Mouse (Mus musculus) intestine, embryonic 14.5 days (tissue): ENCODE measurements at regions not wholly inside any gene's neighbourhood (a gene's known extent, or its start where the extent isn't known, plus 50 kb on each side); places are given as distances from the start of the nearest gene placed in this dataset.

ENCODE experiments used
- ATAC-seq: fragments of 200-750 bp; cut with Nextera tagmentation; replicated peaks from 2 replicates; pipeline ENCODE4 v1.8.0; 2017; ENCODE audit warnings: low read depth, moderate number of reproducible peaks, moderate TSS enrichment, moderate library complexity; ENCODE audit not compliant: low FRiP score, low TSS enrichment
- DNase-seq: peaks from one replicate; pipeline ENCODE4 v3.0.0-alpha.2; 2018; ENCODE audit warnings: low spot score
- H3K27ac ChIP-seq: fragments of 300-500 bp; sonication (generic); 2 replicates; pipeline ENCODE4 v1.5.1; 2014; ENCODE audit warnings: low read depth, mild to moderate bottlenecking, control low read depth
- H3K27me3 ChIP-seq: fragments of 300-500 bp; sonication (generic); replicated peaks from 2 replicates; pipeline ENCODE4 v1.6.1; 2014; ENCODE audit warnings: low read length, control low read depth; ENCODE audit not compliant: control insufficient read depth, insufficient read depth
- H3K36me3 ChIP-seq: fragments of 300-500 bp; sonication (generic); 2 replicates; pipeline ENCODE4 v1.6.1; 2014; ENCODE audit warnings: low read length, control low read depth; ENCODE audit not compliant: control insufficient read depth, insufficient read depth
- H3K4me1 ChIP-seq: fragments of 300-500 bp; sonication (generic); replicated peaks from 2 replicates; pipeline ENCODE4 v1.6.1; 2014; ENCODE audit warnings: low read length, control low read depth, mixed read lengths; ENCODE audit not compliant: control insufficient read depth, insufficient read depth
- H3K4me2 ChIP-seq: fragments of 300-500 bp; sonication (generic); 2 replicates; pipeline ENCODE4 v1.6.1; 2014; ENCODE audit warnings: low read length
- H3K4me3 ChIP-seq: fragments of 300-500 bp; sonication (generic); 2 replicates; pipeline ENCODE4 v1.5.1; 2014; ENCODE audit warnings: low read depth, low read length, control low read depth, mixed read lengths
- H3K9ac ChIP-seq: fragments of 300-500 bp; sonication (generic); 2 replicates; pipeline ENCODE4 v1.6.1; 2014; ENCODE audit warnings: mild to moderate bottlenecking, low read length
- H3K9me3 ChIP-seq: fragments of 300-500 bp; sonication (generic); 2 replicates; pipeline ENCODE4 v1.6.1; 2016; ENCODE audit warnings: low read length, control low read depth; ENCODE audit not compliant: control insufficient read depth
- WGBS: fragments of 180-500 bp; shearing (Covaris S2); extraction: QIAGEN DNeasy Blood & Tissue Kit; methylation state at CpG from one replicate; pipeline ENCODE4 v1.1.7; 2014; 5-methylcytosine and 5-hydroxymethylcytosine counted together

DNA sequence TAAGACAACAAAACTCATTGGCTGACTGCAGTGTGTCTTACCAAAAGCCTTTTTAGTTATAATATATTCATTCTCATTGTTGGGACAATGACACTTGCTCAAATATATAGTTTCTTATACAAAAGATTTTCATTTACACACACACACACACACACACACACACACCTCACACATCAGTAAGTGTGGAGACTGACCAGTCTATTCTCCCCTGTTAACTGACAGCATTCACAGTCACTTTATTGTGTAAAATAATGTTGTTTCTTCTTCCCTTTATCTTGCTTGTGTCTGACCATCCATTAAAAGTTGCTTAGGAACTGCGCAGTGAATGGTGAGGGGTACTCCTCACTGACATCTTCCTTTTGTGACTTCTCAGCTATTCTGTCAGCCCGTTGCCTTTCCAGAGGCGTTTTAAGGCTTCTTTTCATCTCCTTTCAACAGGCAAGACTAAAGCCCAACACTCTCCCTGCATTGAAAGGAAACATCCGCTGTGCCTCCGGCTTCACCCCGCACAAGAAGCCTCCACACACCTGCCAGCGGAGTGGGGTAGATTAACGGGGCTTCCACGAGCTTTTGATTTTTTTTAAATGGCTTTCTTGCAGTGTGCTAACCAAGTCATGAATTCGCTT lies 111.1 kb upstream of the Vgll2 start:
- DNase-seq (no peak), ATAC-seq (no peak)
- Histone ChIP-seq H3K9me3 (no peaks in the 10 kb centered on the region), H3K4me2 (no peak overlapping the region), H3K9ac (no peak overlapping the region), H3K27ac (no peak overlapping the region), H3K36me3 (no peaks in the 10 kb centered on the region), H3K4me1 (no peaks in the 10 kb centered on the region), H3K4me3 (no peak overlapping the region), H3K27me3 (no peaks in the 10 kb centered on the region)
- WGBS, result 53% methylated on average over 10 of the region's 10 CpGs

DNA sequence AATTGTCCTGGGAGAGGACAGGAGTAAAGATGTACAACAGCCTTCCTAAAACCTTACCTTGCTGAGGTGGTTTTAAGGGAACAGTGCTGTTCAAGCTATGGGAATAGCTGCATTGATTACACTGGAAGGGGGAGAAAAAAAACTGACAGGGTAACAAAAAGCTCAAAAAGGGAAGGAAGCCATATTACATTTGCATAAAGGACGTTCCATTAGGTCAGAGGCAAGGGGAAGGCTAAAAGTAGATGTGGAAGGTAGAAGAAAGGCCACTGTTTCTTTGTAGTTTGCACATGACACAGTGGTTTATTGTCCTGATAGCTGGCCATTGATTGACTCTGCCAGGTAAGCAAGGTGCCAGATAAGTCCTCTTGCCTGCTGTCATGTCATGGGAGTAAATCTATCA lies 110.2 kb upstream of the Vgll2 start:
- no peaks in the 10 kb centered on the region for H3K27me3 ChIP-seq
- H3K4me1 ChIP-seq, result no peaks in the 10 kb centered on the region
- no peak overlapping the region for H3K27ac ChIP-seq
- DNase-seq (no peak), ATAC-seq (no peak)
- no peak overlapping the region for H3K4me2 ChIP-seq
- no peak overlapping the region for H3K9ac ChIP-seq
- whole genome bisulfite sequencing, result 58% methylated on average over 1 of the region's 1 CpGs
- no peaks in the 10 kb centered on the region for H3K9me3 ChIP-seq
- H3K4me3 ChIP-seq, result no peak overlapping the region
- no peaks in the 10 kb centered on the region for H3K36me3 ChIP-seq

- no peak overlapping the region for H3K27ac ChIP-seq
- WGBS, result 78% methylated on average over 2 of the region's 2 CpGs
- no peak for DNase-seq
- H3K9ac ChIP-seq, result no peak overlapping the region
- H3K4me3 ChIP-seq, result no peak overlapping the region
- no peaks in the 10 kb centered on the region for H3K9me3 ChIP-seq
- H3K4me1 ChIP-seq, result no peaks in the 10 kb centered on the region
- H3K4me2 ChIP-seq, result no peak overlapping the region
- H3K27me3 ChIP-seq, result no peaks in the 10 kb centered on the region
- no peaks in the 10 kb centered on the region for H3K36me3 ChIP-seq
- no peak for ATAC-seq
These were observed 95.7 kb upstream of the Vgll2 start for GRCm38 (mm10) chr10:51926644-51927043.

- 88% methylated on average over 6 of the region's 6 CpGs for WGBS
- ATAC-seq, result no peak
- H3K9ac ChIP-seq, result no peak overlapping the region
These were observed 93.0 kb upstream of the Vgll2 start for GRCm38 (mm10) chr10:51929341-51929740.

GRCm38 (mm10) chr10:51930266-51930665 lies 92.0 kb upstream of the Vgll2 start:
- Histone ChIP-seq H3K36me3 (no peaks in the 10 kb centered on the region), H3K9me3 (no peaks in the 10 kb centered on the region), H3K4me3 (no peak overlapping the region), H3K4me1 (no peaks in the 10 kb centered on the region), H3K9ac (no peak overlapping the region), H3K4me2 (no peak overlapping the region), H3K27me3 (no peaks in the 10 kb centered on the region), H3K27ac (no peak overlapping the region)
- DNase-seq, result no peak
- no peak for ATAC-seq
- 56% methylated on average over 2 of the region's 2 CpGs for WGBS

More at GRCm38 (mm10) chr10:51929341-51929740, 93.0 kb upstream of the Vgll2 start:
- Histone ChIP-seq H3K27me3 (no peaks in the 10 kb centered on the region), H3K4me1 (no peaks in the 10 kb centered on the region), H3K4me2 (no peak overlapping the region), H3K4me3 (no peak overlapping the region), H3K9me3 (no peaks in the 10 kb centered on the region), H3K36me3 (no peaks in the 10 kb centered on the region), H3K27ac (no peak overlapping the region)
- no peak for DNase-seq

DNA sequence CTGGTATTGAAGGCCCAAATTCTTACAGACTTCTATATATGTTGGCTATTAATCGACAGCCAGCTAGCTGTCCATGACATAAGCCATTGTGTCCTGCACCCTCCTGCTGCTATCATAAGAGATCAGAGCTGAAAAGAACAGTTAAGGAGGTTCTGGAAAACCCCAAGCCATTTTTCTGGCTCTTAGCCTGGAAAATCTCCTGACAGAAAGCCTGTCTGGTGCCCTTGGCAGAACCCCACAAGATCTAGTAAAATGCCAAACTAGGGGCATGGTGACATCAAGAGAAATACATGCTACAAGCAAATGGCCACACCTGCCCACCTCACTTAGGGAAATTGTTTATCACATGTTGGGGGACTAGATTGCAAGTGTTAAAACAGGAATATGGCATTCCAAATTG lies 91.6 kb upstream of the Vgll2 start:
- Histone ChIP-seq H3K4me1 (no peaks in the 10 kb centered on the region), H3K9me3 (no peaks in the 10 kb centered on the region), H3K9ac (no peak overlapping the region), H3K27me3 (no peaks in the 10 kb centered on the region), H3K27ac (no peak overlapping the region), H3K36me3 (no peaks in the 10 kb centered on the region), H3K4me3 (no peak overlapping the region), H3K4me2 (no peak overlapping the region)
- WGBS, result 88% methylated on average over 1 of the region's 1 CpGs
- ATAC-seq (no peak), DNase-seq (no peak)

DNA sequence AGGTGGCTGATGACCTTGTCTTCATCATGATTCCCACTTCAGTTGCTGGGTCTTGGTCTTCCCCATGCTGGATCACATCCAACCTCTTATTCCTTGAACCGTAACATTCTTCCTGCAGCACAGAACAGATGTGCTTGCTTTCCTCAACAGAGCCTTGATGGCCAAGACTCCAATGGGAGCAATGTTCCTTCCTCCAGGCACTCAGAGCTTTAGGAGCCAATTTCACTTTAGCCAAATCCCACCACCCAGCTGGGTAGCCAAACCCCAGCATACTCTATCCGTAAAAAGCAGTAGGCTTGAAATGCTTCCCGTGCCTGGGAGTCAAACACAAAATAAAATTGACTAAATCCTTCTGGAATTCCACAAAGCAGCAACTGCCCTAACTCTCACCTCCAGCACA lies 86.8 kb upstream of the Vgll2 start:
- 70% methylated on average over 3 of the region's 3 CpGs for WGBS
- Histone ChIP-seq H3K9me3 (0 out of 2 replicates have a peak, but pooled peaks cover 3% of the 10 kb centered on the region), H3K27me3 (no peaks in the 10 kb centered on the region), H3K4me2 (no peak overlapping the region), H3K4me1 (no peaks in the 10 kb centered on the region), H3K4me3 (no peak overlapping the region), H3K27ac (no peak overlapping the region), H3K9ac (no peak overlapping the region), H3K36me3 (no peaks in the 10 kb centered on the region)
- no peak for DNase-seq
- no peak for ATAC-seq

DNA sequence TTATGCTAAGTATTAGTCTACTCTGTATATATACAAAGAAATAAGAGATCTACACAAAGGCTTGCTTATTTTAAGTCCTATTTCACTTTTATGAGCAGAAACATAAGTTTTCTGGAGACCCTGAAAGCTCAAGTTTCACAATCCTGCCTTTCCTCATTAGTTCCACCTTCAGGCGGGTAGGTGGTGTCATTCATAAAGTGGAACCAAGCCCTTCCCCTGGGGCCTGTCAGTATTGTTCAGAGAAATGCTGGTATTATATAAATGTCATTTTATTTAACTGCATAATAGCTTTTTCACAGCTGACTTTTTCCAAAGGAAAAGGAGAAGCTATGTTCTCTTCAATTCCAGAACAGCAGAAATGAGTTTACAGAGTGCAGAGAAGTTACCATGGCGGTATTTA lies 81.1 kb upstream of the Vgll2 start:
- Histone ChIP-seq H3K36me3 (no peaks in the 10 kb centered on the region), H3K4me3 (no peak overlapping the region), H3K9me3 (0 out of 2 replicates have a peak, but pooled peaks cover 3% of the 10 kb centered on the region), H3K4me1 (no peaks in the 10 kb centered on the region), H3K27me3 (no peaks in the 10 kb centered on the region), H3K27ac (no peak overlapping the region), H3K4me2 (no peak overlapping the region), H3K9ac (no peak overlapping the region)
- WGBS, result 77% methylated on average over 2 of the region's 2 CpGs
- DNase-seq (no peak), ATAC-seq (no peak)

GRCm38 (mm10) chr10:51945701-51946100 lies 76.6 kb upstream of the Vgll2 start:
- H3K9me3 ChIP-seq, result no peaks in the 10 kb centered on the region
- DNase-seq (no peak), ATAC-seq (no peak)
- H3K4me2 ChIP-seq, result no peak overlapping the region
- H3K4me3 ChIP-seq, result no peak overlapping the region
- no peaks in the 10 kb centered on the region for H3K27me3 ChIP-seq
- WGBS, result 59% methylated on average over 4 of the region's 4 CpGs
- H3K36me3 ChIP-seq, result no peaks in the 10 kb centered on the region
- H3K27ac ChIP-seq, result no peak overlapping the region
- no peaks in the 10 kb centered on the region for H3K4me1 ChIP-seq
- H3K9ac ChIP-seq, result no peak overlapping the region
